Mouse (Mus musculus): ENCODE results near the gene Wwtr1.

DNA sequence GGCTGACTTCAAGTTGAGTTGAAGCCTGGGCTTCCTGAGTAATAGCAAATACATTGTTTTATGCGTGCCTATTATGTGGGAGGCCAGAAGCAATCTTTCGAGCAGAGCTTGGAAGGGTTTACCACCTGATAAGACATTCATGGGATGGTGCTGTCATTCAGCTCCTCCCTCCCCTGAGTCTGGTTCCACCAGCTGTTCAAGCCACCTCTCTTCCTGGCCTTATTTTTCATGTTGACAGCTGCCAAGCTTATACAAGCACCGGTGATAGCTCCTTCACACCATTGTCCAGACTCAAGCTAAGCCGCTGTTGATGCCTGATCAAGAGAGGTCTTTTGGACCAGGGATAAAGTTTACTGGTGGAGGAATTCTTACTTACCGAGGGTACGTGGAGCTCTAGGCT is 10.3 kb upstream of the Wwtr1 start:
- TF ChIP-seq CTCF (IDR thresholded peaks at IDR 0.05; ENCODE audit: low read depth) (no peak), EP300 (IDR thresholded peaks at IDR 0.05; ENCODE audit: low read depth) (no peak)

Measured in liver, embryonic 14.5 days (tissue).